Mouse (Mus musculus): ENCODE measurements around the gene Oaz3.

Oaz3 gene

DNA sequence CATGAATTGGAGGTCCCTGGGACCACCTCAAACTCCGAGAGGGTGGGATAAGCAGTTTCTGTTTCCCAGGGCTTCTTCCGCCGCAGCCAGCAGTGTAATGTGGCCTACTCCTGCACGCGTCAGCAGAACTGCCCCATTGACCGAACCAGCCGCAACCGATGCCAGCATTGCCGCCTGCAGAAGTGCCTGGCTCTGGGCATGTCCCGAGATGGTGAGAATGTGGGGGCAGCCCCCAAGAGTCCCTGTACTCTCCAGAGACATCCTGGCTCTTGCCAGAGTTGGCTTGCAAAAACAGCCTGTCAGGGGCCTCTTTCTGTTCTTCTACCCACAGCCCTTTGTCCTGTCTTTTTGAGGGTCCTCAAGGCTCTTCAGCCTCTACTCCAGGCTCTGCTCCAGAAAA lies 56.3 kb downstream of the Oaz3 start:
- in situ Hi-C loops (cut with MboI) = no loop called here

DNA sequence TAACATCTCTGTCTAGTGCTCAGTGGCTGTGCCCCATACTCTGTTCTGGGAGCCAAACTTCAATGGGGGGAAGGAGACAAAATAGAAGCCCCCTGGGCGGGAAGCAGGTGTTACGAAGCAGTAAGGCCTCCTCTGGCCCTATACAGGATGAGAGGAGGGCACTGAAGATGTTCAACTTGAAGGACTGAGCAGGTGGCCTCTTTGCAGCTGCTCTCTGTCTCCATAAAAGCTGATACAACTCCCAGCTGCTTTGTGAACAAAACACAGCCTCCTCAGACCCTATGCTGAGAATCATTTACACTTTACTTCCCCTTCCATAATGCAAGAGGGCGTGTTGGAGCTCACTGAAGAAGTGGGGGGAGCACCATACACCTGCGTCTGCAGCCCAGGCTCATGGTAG lies 57.0 kb downstream of the Oaz3 start:
- in situ Hi-C loops (cut with MboI) = no loop called here

DNA sequence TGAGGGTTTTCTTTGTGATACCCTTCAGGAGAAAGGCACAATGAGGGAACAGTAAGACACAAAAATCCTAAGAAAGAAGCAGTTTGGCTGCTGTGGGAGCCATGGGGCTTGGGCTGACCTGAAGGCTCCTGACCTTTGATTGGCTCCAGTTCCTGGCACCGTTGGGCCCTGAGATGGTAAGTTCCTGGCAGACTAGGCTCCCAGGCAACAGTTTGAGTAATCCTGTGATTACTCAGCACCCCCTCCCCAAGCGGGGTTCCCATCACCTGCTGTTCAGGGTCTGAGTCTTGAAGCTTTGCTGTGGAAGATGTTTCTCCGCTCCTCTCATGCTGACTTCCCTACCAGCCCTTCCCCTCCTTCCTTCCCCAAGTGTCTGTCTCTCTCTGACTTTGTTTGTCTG lies 60.2 kb downstream of the Oaz3 start:
- in situ Hi-C loops (cut with MboI) = no loop called here
